Mouse (Mus musculus): Measurements from ENCODE around the gene Nthl1. TPM values are rescaled to one million over a fixed set of nuclear protein-coding genes. Genes with fewer than 3 reads are reported as not detected.
"Not testable (repeated sequence)": the region's sequence is repeated elsewhere in the genome, so short reads cannot be mapped to it uniquely, and the experiment has no call there.

Nthl1 gene
- total RNA-seq, 1 experiment: 39.4 TPM

DNA sequence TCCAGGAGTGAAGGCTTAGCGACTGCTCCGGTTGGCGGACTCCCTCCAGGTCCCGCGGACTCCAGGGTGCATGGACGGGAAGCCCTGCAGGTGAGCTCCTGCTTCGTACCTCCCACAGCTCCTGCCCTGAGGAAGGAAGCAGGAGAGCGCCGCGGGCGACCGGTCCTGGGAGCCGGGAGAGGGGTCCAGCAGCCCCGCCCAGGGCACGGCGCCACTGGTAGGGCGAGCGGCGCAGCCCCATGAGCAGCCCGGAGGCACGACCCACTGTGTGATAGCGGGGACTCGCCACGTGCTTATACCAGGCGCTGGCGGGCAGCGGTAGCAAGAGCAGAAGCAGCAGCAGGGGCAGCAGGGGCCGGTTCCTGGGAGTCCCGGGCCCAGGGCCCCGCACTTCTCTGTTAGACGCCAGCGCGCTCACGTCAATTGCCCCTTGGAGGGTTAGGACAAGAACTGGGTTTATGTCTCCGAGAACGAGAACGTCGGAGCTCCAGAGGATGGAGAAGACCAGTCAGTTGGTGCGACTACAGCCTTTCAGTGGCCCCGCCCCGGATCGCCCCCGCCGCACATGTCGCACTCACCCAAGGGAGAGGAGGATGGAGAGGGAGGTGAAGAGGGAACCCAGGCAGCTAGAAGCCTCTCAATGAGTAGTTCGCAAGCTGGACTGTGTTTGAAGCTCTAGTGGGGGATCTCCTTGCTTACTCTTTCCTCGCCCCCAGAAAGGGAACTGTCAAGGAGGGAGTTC, 25.7 kb downstream of the Nthl1 start, which contains the start of gene Npw:
Gene Npw (minus strand): TSS at position 441 of the 742 bp plus-strand sequence.
- H3K4me3 ChIP-seq (ENCODE audit: insufficient read depth in 1 of 2, low read depth in 1 of 2, low read length in 2 of 2, poor library complexity in 1 of 2, severe bottlenecking in 1 of 2): peak within 1 kb of the TSS; percentile 70 to 72
- in situ Hi-C loops (cut with MboI; ENCODE audit: low sequenced_read_pairs in 2 of 2, unreplicated experiment in 2 of 2): no loop called here
- no peaks in the 10 kb centered on the region for H3K9me3 ChIP-seq (ENCODE audit: control insufficient read depth, insufficient read depth, low read depth, low read length)
- no peaks in the 10 kb centered on the region for H3K36me3 ChIP-seq (ENCODE audit: control insufficient read depth, insufficient read depth, low read length, poor library complexity, severe bottlenecking)
- DNase-seq (ENCODE audit: low read depth, low spot score): no peak
- no peak within 1 kb of the TSS for H3K27ac ChIP-seq (ENCODE audit: insufficient read depth, low read depth, low read length, poor library complexity, severe bottlenecking)
- TF ChIP-seq ZNF384 (IDR thresholded peaks at IDR 0.05; ENCODE audit: low read depth, low read length) (no peak), MAFK (IDR thresholded peaks at IDR 0.05; ENCODE audit: insufficient read depth, low read depth, low read length) (no peak), HCFC1 (IDR thresholded peaks at IDR 0.05; ENCODE audit: borderline replicate concordance, insufficient read depth, low read length) (no peak), ZC3H11A (IDR thresholded peaks at IDR 0.05; ENCODE audit: borderline replicate concordance, low read depth, low read length) (no peak), CHD2 (IDR thresholded peaks at IDR 0.05; ENCODE audit: low read depth, low read length) (no peak)
- peaks cover 0 to 9% of the 10 kb centered on the region in 2 experiments; a peak in 2 of 4 replicates for H3K4me1 ChIP-seq (ENCODE audit: control insufficient read depth in 2 of 2, insufficient read depth in 2 of 2, low read length in 2 of 2, poor library complexity in 1 of 2)
- peak within 1 kb of the TSS; percentile 48 for H3K9ac ChIP-seq (ENCODE audit: insufficient read depth, low read depth, low read length, poor library complexity, severe bottlenecking)

DNA sequence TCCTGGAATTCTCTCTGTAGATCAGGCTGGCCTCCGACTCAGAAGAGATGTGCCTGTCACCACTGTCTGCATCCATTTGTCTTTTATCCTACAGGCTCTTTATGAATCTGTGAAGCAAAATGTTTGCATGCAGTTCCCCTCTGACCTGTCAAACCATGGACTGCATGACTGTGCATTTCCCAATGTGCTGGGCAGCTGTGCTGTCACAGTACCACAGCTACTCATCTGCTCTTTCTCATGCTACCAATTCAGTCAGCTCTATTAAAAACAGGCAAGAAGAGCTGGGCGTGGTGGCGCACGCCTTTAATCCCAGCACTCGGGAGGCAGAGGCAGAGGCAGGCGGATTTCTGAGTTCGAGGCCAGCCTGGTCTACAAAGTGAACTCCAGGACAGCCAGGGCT, 34.5 kb downstream of the Nthl1 start:
- in situ Hi-C loops (cut with MboI; ENCODE audit: low sequenced_read_pairs in 2 of 2, unreplicated experiment in 2 of 2); DNase-seq (ENCODE audit: low read depth, low spot score); H3K4me3 ChIP-seq (ENCODE audit: insufficient read depth in 1 of 2, low read depth in 1 of 2, low read length in 2 of 2, poor library complexity in 1 of 2, severe bottlenecking in 1 of 2); H3K36me3 ChIP-seq (ENCODE audit: control insufficient read depth, insufficient read depth, low read length, poor library complexity, severe bottlenecking); H3K9me3 ChIP-seq (ENCODE audit: control insufficient read depth, insufficient read depth, low read depth, low read length); H3K27ac ChIP-seq (ENCODE audit: insufficient read depth, low read depth, low read length, poor library complexity, severe bottlenecking); H3K9ac ChIP-seq (ENCODE audit: insufficient read depth, low read depth, low read length, poor library complexity, severe bottlenecking): not testable (repeated sequence)
- peaks cover 7 to 12% of the 10 kb centered on the region in 2 experiments; a peak in 3 of 4 replicates for H3K4me1 ChIP-seq (ENCODE audit: control insufficient read depth in 2 of 2, insufficient read depth in 2 of 2, low read length in 2 of 2, poor library complexity in 1 of 2)

DNA sequence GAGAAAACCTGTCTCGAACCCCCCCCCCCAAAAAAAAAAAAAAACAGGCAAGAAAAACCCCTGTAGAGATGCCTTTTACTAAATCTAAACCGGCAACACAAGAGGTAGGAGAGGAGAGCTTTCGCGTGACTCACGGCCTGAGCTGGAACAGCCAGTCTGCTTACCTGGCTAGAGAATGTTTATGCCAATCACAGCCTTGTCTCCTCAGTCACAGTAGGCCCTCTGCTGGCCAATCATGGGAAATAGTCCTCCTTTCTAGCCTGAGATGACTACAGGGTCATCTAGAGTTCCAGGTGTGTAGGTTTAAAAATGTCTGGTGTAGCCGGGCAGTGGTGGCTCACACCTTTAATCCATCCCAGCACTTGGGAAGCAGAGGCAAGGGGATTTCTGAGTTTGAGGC, 34.9 kb downstream of the Nthl1 start:
- Histone ChIP-seq H3K27ac (ENCODE audit: insufficient read depth, low read depth, low read length, poor library complexity, severe bottlenecking) (no peak overlapping the region), H3K9me3 (ENCODE audit: control insufficient read depth, insufficient read depth, low read depth, low read length) (no peaks in the 10 kb centered on the region)

DNA sequence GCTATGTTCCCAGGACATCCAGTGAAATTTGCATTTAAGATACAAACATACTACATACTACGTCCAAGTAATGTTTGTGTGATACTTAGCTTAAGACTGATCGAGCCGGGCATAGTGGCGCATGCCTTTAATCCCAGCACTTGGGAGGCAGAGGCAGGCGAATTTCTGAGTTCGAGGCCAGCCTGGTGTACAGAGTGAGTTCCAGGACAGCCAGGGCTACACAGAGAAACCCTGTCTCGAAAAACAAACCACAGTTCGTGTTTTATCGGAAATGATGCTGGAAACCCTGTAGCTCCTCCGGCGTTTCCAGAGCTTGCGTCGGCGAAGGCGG, 36.7 kb downstream of the Nthl1 start:
- peak overlapping the region; percentile 72 for H3K27ac ChIP-seq (ENCODE audit: insufficient read depth, low read depth, low read length, poor library complexity, severe bottlenecking)
- DNase-seq (ENCODE audit: low read depth, low spot score); in situ Hi-C loops (cut with MboI; ENCODE audit: low sequenced_read_pairs in 2 of 2, unreplicated experiment in 2 of 2); H3K9me3 ChIP-seq (ENCODE audit: control insufficient read depth, insufficient read depth, low read depth, low read length); H3K36me3 ChIP-seq (ENCODE audit: control insufficient read depth, insufficient read depth, low read length, poor library complexity, severe bottlenecking): not testable (repeated sequence)
- peak overlapping the region; percentile 86 for H3K9ac ChIP-seq (ENCODE audit: insufficient read depth, low read depth, low read length, poor library complexity, severe bottlenecking)
- peak overlapping the region; percentile 76 to 84 for H3K4me3 ChIP-seq (ENCODE audit: insufficient read depth in 1 of 2, low read depth in 1 of 2, low read length in 2 of 2, poor library complexity in 1 of 2, severe bottlenecking in 1 of 2)
- H3K4me1 ChIP-seq (ENCODE audit: control insufficient read depth in 2 of 2, insufficient read depth in 2 of 2, low read length in 2 of 2, poor library complexity in 1 of 2): peaks cover 7 to 22% of the 10 kb centered on the region in 2 experiments; a peak in 3 of 4 replicates

More for the DNA sequence above, 34.9 kb downstream of the Nthl1 start:
- peak; percentile 28; the same call in 1 of the 2 replicates for TF ChIP-seq ZC3H11A (IDR thresholded peaks at IDR 0.05; ENCODE audit: borderline replicate concordance, low read depth, low read length)
- TF ChIP-seq HCFC1 (IDR thresholded peaks at IDR 0.05; ENCODE audit: borderline replicate concordance, insufficient read depth, low read length): no peak
- H3K9ac ChIP-seq (ENCODE audit: insufficient read depth, low read depth, low read length, poor library complexity, severe bottlenecking): no peak overlapping the region
- H3K4me3 ChIP-seq (ENCODE audit: insufficient read depth in 1 of 2, low read depth in 1 of 2, low read length in 2 of 2, poor library complexity in 1 of 2, severe bottlenecking in 1 of 2): no peak overlapping the region
- peak; percentile 80 for DNase-seq (ENCODE audit: low read depth, low spot score)
- in situ Hi-C loops (cut with MboI; ENCODE audit: low sequenced_read_pairs in 2 of 2, unreplicated experiment in 2 of 2): no loop called here
- no peaks in the 10 kb centered on the region for H3K36me3 ChIP-seq (ENCODE audit: control insufficient read depth, insufficient read depth, low read length, poor library complexity, severe bottlenecking)
- peaks cover 7 to 15% of the 10 kb centered on the region in 2 experiments; a peak in 3 of 4 replicates for H3K4me1 ChIP-seq (ENCODE audit: control insufficient read depth in 2 of 2, insufficient read depth in 2 of 2, low read length in 2 of 2, poor library complexity in 1 of 2)

DNA sequence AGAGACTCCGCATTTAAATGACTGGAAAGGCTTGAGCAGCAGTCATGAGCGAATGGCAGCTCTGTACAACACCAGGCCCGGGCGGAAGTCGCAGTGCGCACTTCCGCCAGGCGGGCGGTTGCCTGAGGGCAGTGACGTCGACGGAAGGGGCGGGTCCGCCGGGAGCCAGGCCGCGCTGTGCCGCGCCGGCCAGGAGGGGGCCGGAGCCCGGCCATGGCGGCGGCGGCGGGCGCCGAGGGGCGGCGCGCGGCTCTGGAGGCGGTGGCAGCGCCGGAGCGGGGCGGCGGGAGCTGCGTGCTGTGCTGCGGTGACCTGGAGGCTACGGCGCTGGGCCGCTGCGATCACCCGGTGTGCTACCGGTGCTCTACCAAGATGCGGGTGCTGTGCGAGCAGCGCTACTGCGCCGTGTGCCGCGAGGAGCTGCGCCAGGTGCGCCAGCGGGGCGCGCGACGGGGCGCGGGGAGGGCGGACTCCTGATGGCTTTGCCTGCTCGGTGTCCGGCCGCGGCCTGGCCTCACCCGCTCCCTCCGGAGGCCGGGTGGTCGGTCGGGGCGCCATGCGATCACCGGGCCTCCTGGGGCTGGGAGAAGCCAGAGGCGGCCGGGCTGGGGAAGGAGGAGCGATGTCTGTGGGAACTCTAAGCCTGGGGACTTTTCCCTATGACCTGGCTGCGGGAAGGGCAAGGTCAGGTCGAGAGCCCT, 37.2 kb downstream of the Nthl1 start, which contains the start of gene Zfp598:
Gene Zfp598 (plus strand): TSS at position 143 of the 701 bp plus-strand sequence.
- Histone ChIP-seq H3K4me1 (ENCODE audit: control insufficient read depth in 2 of 2, insufficient read depth in 2 of 2, low read length in 2 of 2, poor library complexity in 1 of 2) (peaks cover 7 to 22% of the 10 kb centered on the region in 2 experiments; a peak in 3 of 4 replicates), H3K4me3 (ENCODE audit: insufficient read depth in 1 of 2, low read depth in 1 of 2, low read length in 2 of 2, poor library complexity in 1 of 2, severe bottlenecking in 1 of 2) (peak within 1 kb of the TSS; percentile 94 to 98), H3K9ac (ENCODE audit: insufficient read depth, low read depth, low read length, poor library complexity, severe bottlenecking) (peak within 1 kb of the TSS; percentile 97), H3K9me3 (ENCODE audit: control insufficient read depth, insufficient read depth, low read depth, low read length) (no peaks in the 10 kb centered on the region), H3K36me3 (ENCODE audit: control insufficient read depth, insufficient read depth, low read length, poor library complexity, severe bottlenecking) (no peaks in the 10 kb centered on the region), H3K27ac (ENCODE audit: insufficient read depth, low read depth, low read length, poor library complexity, severe bottlenecking) (peak within 1 kb of the TSS; percentile 81)
- in situ Hi-C loops (cut with MboI; ENCODE audit: low sequenced_read_pairs in 2 of 2, unreplicated experiment in 2 of 2): no loop called here
- TF ChIP-seq ZC3H11A (IDR thresholded peaks at IDR 0.05; ENCODE audit: borderline replicate concordance, low read depth, low read length): no peak
- TF ChIP-seq HCFC1 (IDR thresholded peaks at IDR 0.05; ENCODE audit: borderline replicate concordance, insufficient read depth, low read length): peak; percentile 80
- DNase-seq (ENCODE audit: low read depth, low spot score): peak; percentile 78

Measured in ES-E14 (cell line).